Mouse (Mus musculus) megakaryocyte, embryonic 14.5 days (primary cell): ENCODE measurements at regions not wholly inside any gene's neighbourhood (a gene's known extent, or its start where the extent isn't known, plus 50 kb on each side); places are given as distances from the start of the nearest gene placed in this dataset.

ENCODE experiments used
- FLI1 ChIP-seq: IDR thresholded peaks from 2 replicates; pipeline ENCODE4 v1.6.1; 2012; ENCODE audit warnings: low read length, inconsistent platforms, mixed read lengths
- GATA1 ChIP-seq: IDR thresholded peaks from 3 replicates; pipeline ENCODE4 v1.6.1; 2012; ENCODE audit warnings: mixed read lengths, low read length, inconsistent platforms, borderline replicate concordance

DNA sequence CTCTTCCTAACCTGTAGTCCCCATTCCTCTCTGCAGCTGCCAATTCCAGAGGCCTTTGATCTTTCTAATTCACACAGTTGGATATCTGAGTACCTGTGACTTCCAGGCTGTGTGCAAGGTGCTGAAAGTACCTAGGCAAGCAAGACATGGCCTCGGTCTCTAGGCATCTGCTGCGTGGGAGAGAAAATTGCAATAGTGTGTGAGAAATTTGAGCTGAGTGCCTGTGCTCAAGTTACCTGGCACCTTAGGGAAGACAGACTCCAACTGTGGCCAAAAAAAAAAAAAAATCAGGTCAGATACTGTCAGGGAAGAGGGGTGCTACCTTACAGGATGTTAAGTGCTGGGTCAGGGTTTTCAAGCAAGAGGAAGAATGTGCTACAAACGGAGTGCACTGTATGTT, 514.7 kb upstream of the Mgmt start:
- TF ChIP-seq GATA1 (no peak), FLI1 (no peak)
